Mouse (Mus musculus) small intestine, adult 2 months (tissue): ENCODE data around the gene Dclre1b. TPM values are rescaled to one million over a fixed set of nuclear protein-coding genes. Genes with fewer than 3 reads are reported as not detected.
"Not testable (repeated sequence)": the region's sequence is repeated elsewhere in the genome, so short reads cannot be mapped to it uniquely, and the experiment has no call there.

Source experiments
- H3K27ac ChIP-seq: fragments of 200-500 bp; 2 replicates; pipeline ENCODE4 v1.5.1; 2012; ENCODE audit warnings: low read depth, low read length, control low read depth, inconsistent platforms; ENCODE audit not compliant: insufficient read depth
- H3K27me3 ChIP-seq: fragments of 200-500 bp; 2 replicates; pipeline ENCODE4 v1.6.1; 2012; ENCODE audit warnings: mild to moderate bottlenecking, moderate library complexity, low read length, inconsistent platforms; ENCODE audit not compliant: control insufficient read depth, insufficient read depth
- H3K36me3 ChIP-seq: fragments of 200-500 bp; 2 replicates; pipeline ENCODE4 v1.6.1; 2012; ENCODE audit warnings: mild to moderate bottlenecking, low read length, control low read depth, inconsistent platforms; ENCODE audit not compliant: control insufficient read depth, insufficient read depth
- H3K4me1 ChIP-seq: fragments of 200-500 bp; 2 replicates; pipeline ENCODE4 v1.6.1; 2012; ENCODE audit warnings: low read length, inconsistent platforms, mixed read lengths; ENCODE audit not compliant: control insufficient read depth, insufficient read depth, insufficient read length
- H3K4me3 ChIP-seq: fragments of 200-500 bp; 2 replicates; pipeline ENCODE4 v1.5.1; 2012; ENCODE audit warnings: low read depth, mild to moderate bottlenecking, control low read depth, inconsistent platforms, low read length, moderate library complexity
- CTCF ChIP-seq: fragments of 200-500 bp; IDR thresholded peaks from 2 replicates; pipeline ENCODE4 v1.5.1; 2012; ENCODE audit warnings: low read depth, mild to moderate bottlenecking, control low read depth, inconsistent platforms, low read length, moderate library complexity, mixed read lengths; ENCODE audit not compliant: insufficient replicate concordance, insufficient read length; ENCODE audit errors: extremely low read depth
- POLR2A ChIP-seq: fragments of 200-500 bp; IDR thresholded peaks from 2 replicates; pipeline ENCODE4 v1.6.1; 2012; ENCODE audit warnings: low read depth, mild to moderate bottlenecking, control low read depth, inconsistent platforms, low read length, moderate library complexity
- WGBS: fragments of 180-500 bp; shearing (Covaris S2); methylation state at CpG from one replicate; pipeline ENCODE4 v1.1.7; 2018; 5-methylcytosine and 5-hydroxymethylcytosine counted together
- polyA plus RNA-seq: library from polyadenylated mRNA; depleted of rRNA; stranded (reverse); fragments of >200 nt; gene quantifications from 2 replicates; pipeline ENCODE4 v1.2.3, GENCODE M21; 2012

The Dclre1b gene
- polyA plus RNA-seq, 1 experiment = 5.3 TPM

DNA sequence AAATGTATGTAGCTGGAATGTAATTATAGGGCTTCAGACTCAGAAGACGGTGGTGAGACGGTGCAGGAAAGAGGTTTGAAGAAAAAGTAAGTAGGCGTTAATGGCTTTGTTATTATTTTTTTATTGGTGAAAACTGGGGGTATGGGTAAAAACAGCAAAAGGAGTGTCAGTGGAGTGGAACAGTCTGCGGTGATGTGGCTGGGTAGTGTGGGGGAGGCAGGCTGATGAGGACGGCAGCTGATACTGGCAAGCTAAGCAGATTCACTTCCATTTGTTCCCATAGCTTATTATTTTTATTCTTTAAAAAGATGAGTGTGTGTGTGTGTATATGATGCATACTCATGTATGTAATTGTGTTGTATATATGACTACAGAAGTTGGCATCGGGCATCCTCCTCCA is 42.2 kb upstream of the Dclre1b start:
- H3K4me1 ChIP-seq = peaks cover 2% of the 10 kb centered on the region; the same call in 1 of the 2 replicates
- H3K27ac ChIP-seq = no peak overlapping the region
- WGBS = 90% methylated on average over 6 of the region's 6 CpGs
- no peaks in the 10 kb centered on the region for H3K27me3 ChIP-seq
- H3K36me3 ChIP-seq = peaks cover 3% of the 10 kb centered on the region; the same call in 1 of the 2 replicates
- TF ChIP-seq CTCF (no peak), POLR2A (no peak)
- no peak overlapping the region for H3K4me3 ChIP-seq

DNA sequence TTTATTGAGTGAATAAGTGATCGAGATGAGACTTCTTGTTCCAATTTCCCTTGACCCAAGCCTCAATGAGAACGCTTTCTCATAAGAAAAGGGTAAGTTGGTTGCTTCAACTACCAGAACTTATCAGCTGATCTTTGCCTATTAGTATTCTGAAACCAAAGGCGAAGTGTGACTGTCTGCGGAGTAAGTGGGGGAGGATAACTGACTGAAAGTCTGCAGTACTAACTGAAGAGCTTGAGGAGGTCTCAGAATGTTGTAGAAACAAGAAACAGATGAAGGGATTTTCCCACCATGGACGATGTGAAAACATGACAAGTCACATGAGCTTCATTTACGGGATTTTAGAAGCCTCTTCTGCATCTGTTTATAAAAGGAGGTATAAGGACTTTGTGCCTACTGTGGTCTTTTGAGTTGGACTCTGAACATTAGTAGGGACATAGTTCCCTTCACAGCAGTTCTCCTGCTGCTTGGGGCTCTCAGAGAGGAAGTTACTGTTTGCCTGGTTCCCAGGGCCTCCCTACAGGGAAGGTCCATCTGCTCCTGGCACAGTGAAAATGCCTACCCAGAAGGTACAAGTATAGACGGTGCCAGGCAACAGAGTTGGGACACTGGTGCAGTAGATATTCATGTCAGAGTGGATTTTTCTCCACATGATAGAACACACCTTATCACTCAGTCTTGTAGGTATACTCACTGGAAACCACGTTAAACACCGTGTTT is 41.6 kb upstream of the Dclre1b start:
- H3K27me3 ChIP-seq = no peaks in the 10 kb centered on the region
- WGBS = 49% methylated on average over 9 of the region's 9 CpGs
- peaks cover 2% of the 10 kb centered on the region; the same call in 1 of the 2 replicates for H3K4me1 ChIP-seq
- TF ChIP-seq CTCF = no peak
- no peak for TF ChIP-seq POLR2A
- H3K4me3 ChIP-seq = no peak overlapping the region
- H3K36me3 ChIP-seq = peaks cover 4% of the 10 kb centered on the region; the same call in 1 of the 2 replicates
- H3K27ac ChIP-seq = peak overlapping the region; percentile 36

DNA sequence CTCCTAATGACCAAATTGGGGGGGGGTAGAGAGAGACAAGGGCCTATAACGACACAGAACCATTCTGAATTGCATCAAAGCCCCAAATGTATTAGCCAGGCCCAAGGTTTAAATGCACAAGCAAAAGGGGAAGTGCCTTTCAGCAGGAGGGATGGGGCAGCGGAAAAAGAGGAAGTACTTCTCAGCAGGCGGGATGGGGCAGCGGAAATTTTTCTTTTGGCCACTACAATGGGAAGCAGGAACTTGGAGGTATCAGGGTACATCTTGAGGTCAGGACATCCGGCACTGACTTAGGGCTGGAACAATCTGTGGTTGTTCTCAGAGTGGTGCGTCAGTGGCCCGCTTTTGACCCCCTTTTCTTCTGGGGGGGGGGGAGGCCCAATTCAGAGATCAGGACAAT is 31.7 kb upstream of the Dclre1b start:
- H3K4me1 ChIP-seq, H3K4me3 ChIP-seq, H3K27ac ChIP-seq, H3K27me3 ChIP-seq: not testable (repeated sequence)
- H3K36me3 ChIP-seq = peaks cover 18% of the 10 kb centered on the region
- 95% methylated on average over 7 of the region's 7 CpGs for WGBS

DNA sequence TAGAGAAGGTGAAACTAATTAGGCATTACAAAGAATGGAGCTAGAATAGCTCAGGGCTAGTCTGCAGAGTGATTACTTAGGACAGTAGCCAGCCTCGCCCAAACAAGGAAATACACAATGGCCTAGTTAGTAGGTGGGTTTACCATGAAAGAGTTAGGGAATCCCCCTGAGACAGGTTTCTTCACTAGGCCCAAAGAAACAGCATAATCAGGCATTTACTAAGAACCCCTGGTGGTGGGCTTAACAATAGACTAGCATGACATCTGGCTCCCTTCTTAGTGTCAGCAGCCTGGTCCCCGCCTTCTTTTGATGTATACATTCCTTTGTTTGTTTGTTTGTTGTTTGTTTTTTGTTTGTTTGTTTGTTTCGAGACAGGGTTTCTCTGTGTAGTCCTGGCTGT is 31.0 kb upstream of the Dclre1b start:
- not testable (repeated sequence) for H3K4me1 ChIP-seq, H3K4me3 ChIP-seq, H3K27me3 ChIP-seq, H3K27ac ChIP-seq
- peaks cover 16% of the 10 kb centered on the region for H3K36me3 ChIP-seq
- 90% methylated on average over 3 of the region's 3 CpGs for WGBS

- Histone ChIP-seq H3K27me3 (no peaks in the 10 kb centered on the region), H3K27ac (no peak overlapping the region), H3K36me3 (peaks cover 16% of the 10 kb centered on the region), H3K4me3 (no peak overlapping the region), H3K4me1 (peaks cover 7% of the 10 kb centered on the region; the same call in 1 of the 2 replicates)
- TF ChIP-seq POLR2A (no peak), CTCF (no peak)
- 97% methylated on average over 6 of the region's 6 CpGs for WGBS
Observed at GRCm38 (mm10) chr3:103839711-103840110, 30.5 kb upstream of the Dclre1b start.

- WGBS = 84% methylated on average over 5 of the region's 5 CpGs
- TF ChIP-seq CTCF (no peak), POLR2A (no peak)
- Histone ChIP-seq H3K36me3 (peaks cover 7% of the 10 kb centered on the region), H3K27me3 (no peaks in the 10 kb centered on the region), H3K27ac (no peak overlapping the region), H3K4me1 (peaks cover 9% of the 10 kb centered on the region; the same call in 1 of the 2 replicates), H3K4me3 (no peak overlapping the region)
Observed at GRCm38 (mm10) chr3:103836453-103836852, 27.2 kb upstream of the Dclre1b start.

DNA sequence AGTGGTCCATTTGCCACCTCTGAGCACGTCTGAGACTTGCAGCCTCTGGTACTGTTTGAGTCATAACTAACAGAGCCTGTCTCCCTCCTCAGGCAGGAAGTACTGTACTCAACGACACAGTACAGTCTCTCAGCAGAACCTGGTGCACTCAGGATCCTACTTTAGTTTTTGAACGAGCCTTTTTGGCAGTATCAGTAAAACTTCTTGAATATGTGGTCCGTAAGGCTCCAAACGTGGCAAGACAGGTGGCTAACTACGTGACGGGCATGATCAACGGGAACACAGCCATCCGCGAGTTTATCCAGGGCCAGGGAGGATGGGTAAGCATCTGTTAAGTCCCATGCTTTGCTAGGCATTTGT is 26.7 kb upstream of the Dclre1b start:
- TF ChIP-seq CTCF = no peak
- no peak for TF ChIP-seq POLR2A
- H3K36me3 ChIP-seq = peaks cover 7% of the 10 kb centered on the region
- H3K27me3 ChIP-seq = no peaks in the 10 kb centered on the region
- H3K27ac ChIP-seq = no peak overlapping the region
- H3K4me1 ChIP-seq = peaks cover 9% of the 10 kb centered on the region; the same call in 1 of the 2 replicates
- 64% methylated on average over 10 of the region's 10 CpGs for WGBS
- no peak overlapping the region; the same call in 1 of the 2 replicates for H3K4me3 ChIP-seq

DNA sequence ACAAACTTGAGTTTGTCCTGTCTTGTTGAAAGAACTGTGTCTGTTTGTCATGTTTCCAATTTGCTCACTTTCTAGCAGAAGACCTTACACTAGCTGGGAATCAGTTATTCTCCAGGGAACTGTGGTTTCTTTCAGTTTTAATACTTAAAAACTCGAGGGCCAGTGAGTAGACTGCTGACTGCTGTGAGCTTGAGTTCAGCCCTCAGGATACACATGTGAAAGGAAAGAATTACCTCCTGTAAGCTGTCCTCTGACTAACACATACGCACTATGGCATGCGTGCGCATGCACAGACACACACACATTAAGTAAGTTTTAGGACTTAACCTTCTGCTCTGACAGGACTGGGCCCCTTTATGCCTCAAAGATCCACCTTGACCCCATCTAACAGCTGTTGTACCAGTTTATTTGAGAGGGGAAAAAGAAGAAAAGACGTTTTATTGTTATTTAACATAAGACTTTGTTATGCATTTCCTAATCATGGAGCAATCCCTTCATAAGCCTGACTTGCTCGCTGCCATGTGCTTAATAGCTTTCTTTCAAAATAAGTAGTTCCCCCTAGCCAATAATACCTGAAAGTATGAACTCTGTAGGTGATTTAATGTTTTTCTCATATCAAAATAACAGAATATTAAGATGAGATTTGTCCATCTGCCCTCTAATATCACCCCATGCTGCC is 26.2 kb upstream of the Dclre1b start:
- H3K27ac ChIP-seq = no peak overlapping the region
- no peaks in the 10 kb centered on the region for H3K27me3 ChIP-seq
- peaks cover 7% of the 10 kb centered on the region for H3K36me3 ChIP-seq
- no peak overlapping the region for H3K4me3 ChIP-seq
- no peak for TF ChIP-seq CTCF
- no peak for TF ChIP-seq POLR2A
- 76% methylated on average over 6 of the region's 6 CpGs for WGBS
- H3K4me1 ChIP-seq = peaks cover 9% of the 10 kb centered on the region; the same call in 1 of the 2 replicates
